Comparison of ENCODE assay signal across 30 mouse cellular contexts in the genomic region with DNA sequence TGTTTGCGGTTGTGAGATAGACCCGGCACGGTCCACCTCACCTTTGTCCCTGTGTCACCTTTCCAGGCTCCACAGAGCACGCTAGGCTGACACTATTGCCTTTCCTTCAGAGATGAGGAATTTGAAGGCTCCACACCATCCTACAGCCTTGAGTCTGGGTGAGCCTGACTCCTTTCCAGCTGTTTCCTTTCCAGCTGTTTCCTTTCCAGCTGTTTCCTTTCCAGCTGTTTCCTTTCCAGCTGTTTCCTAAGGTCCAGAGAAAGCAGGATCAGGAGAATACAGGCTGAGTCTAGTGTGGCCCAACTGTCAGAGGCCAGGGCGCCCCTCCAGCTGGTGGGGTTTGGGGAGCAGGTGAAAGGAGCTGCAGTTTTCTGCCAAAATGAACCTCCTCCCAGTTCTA. TPM values are rescaled to one million over a fixed set of nuclear protein-coding genes. Genes with fewer than 3 reads are reported as not detected.
A peak's percentile ranks its signal among the peaks of the same experiment; 100 is the strongest.
DNase-seq lines count a peak whose midpoint lies in the region; ATAC-seq and TF ChIP-seq lines count a peak whose summit lies in the region.
"Had no signal": no experiment of that assay in that cellular context is flagged by ENCODE, and none has a peak within 500 bp of the region (broad histone marks: within the 10 kb centered on the region; RNA-seq: fewer than 3 reads in every experiment).

No protein-coding gene starts in this region.

- H3K4me3 ChIP-seq in gastrocnemius, adult 2 months: no peak overlapping the region
- no peak overlapping the region for H3K4me3 ChIP-seq in kidney, postnatal 0 days (replicated peaks; ENCODE audit: low read depth, low read length)
- H3K4me3 ChIP-seq in kidney, adult 2 months (ENCODE audit: insufficient read depth, low read depth, low read length): no peak overlapping the region
- no peak overlapping the region for H3K4me3 ChIP-seq in forebrain, embryonic 16.5 days (replicated peaks; ENCODE audit: low read length)
- H3K4me3 ChIP-seq: forebrain, embryonic 10.5 days; hindbrain, embryonic 15.5 days; limb, embryonic 10.5 days; liver, embryonic 15.5 days; lung, embryonic 15.5 days; midbrain, embryonic 12.5 days had no signal

- H3K9me3 ChIP-seq in kidney, postnatal 0 days (replicated peaks; ENCODE audit: low read length): no peaks in the 10 kb centered on the region
- H3K9me3 ChIP-seq in forebrain, embryonic 16.5 days (ENCODE audit: control insufficient read depth, low read length): no peaks in the 10 kb centered on the region
- H3K9me3 ChIP-seq: forebrain, embryonic 10.5 days; hindbrain, embryonic 15.5 days; limb, embryonic 10.5 days; liver, embryonic 15.5 days; lung, embryonic 15.5 days; midbrain, embryonic 12.5 days had no signal

- no peak overlapping the region for H3K4me2 ChIP-seq in kidney, postnatal 0 days (ENCODE audit: low read length)
- no peak overlapping the region for H3K4me2 ChIP-seq in forebrain, embryonic 16.5 days (ENCODE audit: low read length)
- H3K4me2 ChIP-seq: hindbrain, embryonic 15.5 days; liver, embryonic 15.5 days; lung, embryonic 15.5 days; midbrain, embryonic 12.5 days had no signal

- no peaks in the 10 kb centered on the region for H3K36me3 ChIP-seq in kidney, postnatal 0 days (ENCODE audit: insufficient read depth, low read length)
- H3K36me3 ChIP-seq in kidney, adult 2 months (ENCODE audit: control insufficient read depth, insufficient read depth, low read length): no peaks in the 10 kb centered on the region
- no peaks in the 10 kb centered on the region for H3K36me3 ChIP-seq in forebrain, embryonic 16.5 days (ENCODE audit: control insufficient read depth, insufficient read depth)
- H3K36me3 ChIP-seq: forebrain, embryonic 10.5 days; hindbrain, embryonic 15.5 days; limb, embryonic 10.5 days; liver, embryonic 15.5 days; lung, embryonic 15.5 days; midbrain, embryonic 12.5 days had no signal

- peak; percentile 38 for DNase-seq in gastrocnemius, adult 2 months
- no peak for DNase-seq in gastrocnemius, postnatal 36 days
- DNase-seq in kidney, postnatal 0 days (ENCODE audit: low spot score): peak; percentile 15
- DNase-seq in kidney, adult 2 months: no peak
- DNase-seq in NIH3T3 (ENCODE audit: low read depth): peak; percentile 9
- DNase-seq in heart, postnatal 10 days: peak; percentile 60 to 71
- DNase-seq: adrenal gland, adult 2 months; cerebellum, adult 18-20 months; cerebellum, postnatal 14 days; kidney, adult 9 months; liver; right cerebral cortex, postnatal 14 days; spleen, adult 18-20 months had no signal

- no peak for TF ChIP-seq POLR2A in kidney, adult 2 months (IDR thresholded peaks at IDR 0.05; ENCODE audit: low read depth, low read length)

- no peaks in the 10 kb centered on the region for H3K4me1 ChIP-seq in kidney, postnatal 0 days (replicated peaks; ENCODE audit: insufficient read depth, low read length)
- no peaks in the 10 kb centered on the region for H3K4me1 ChIP-seq in kidney, adult 2 months (ENCODE audit: control insufficient read depth, insufficient read depth, low read length)
- peaks cover 3% of the 10 kb centered on the region; the same call in 1 of the 2 replicates for H3K4me1 ChIP-seq in forebrain, embryonic 16.5 days (replicated peaks; ENCODE audit: control insufficient read depth, insufficient read depth, low read length)
- H3K4me1 ChIP-seq: limb, embryonic 10.5 days; lung, embryonic 15.5 days; midbrain, embryonic 12.5 days had no signal

- no peak overlapping the region for H3K9ac ChIP-seq in kidney, postnatal 0 days (ENCODE audit: low read depth, low read length)
- H3K9ac ChIP-seq in forebrain, embryonic 16.5 days (replicated peaks; ENCODE audit: low read depth, low read length): no peak overlapping the region
- H3K9ac ChIP-seq: hindbrain, embryonic 15.5 days; liver, embryonic 15.5 days; lung, embryonic 15.5 days; midbrain, embryonic 12.5 days had no signal

- 62% methylated on average over 5 of the region's 5 CpGs for WGBS in kidney, postnatal 0 days
- WGBS in kidney, adult 2 months: 67% methylated on average over 5 of the region's 5 CpGs
- WGBS in forebrain, embryonic 16.5 days: 83% methylated on average over 5 of the region's 5 CpGs

- H3K27ac ChIP-seq in gastrocnemius, adult 2 months: no peak overlapping the region
- H3K27ac ChIP-seq in kidney, postnatal 0 days: no peak overlapping the region
- H3K27ac ChIP-seq in kidney, adult 2 months (ENCODE audit: insufficient read depth, low read depth, low read length): no peak overlapping the region
- H3K27ac ChIP-seq in forebrain, embryonic 16.5 days (ENCODE audit: low read length): no peak overlapping the region
- H3K27ac ChIP-seq: forebrain, embryonic 10.5 days; hindbrain, embryonic 15.5 days; limb, embryonic 10.5 days; liver, embryonic 15.5 days; lung, embryonic 15.5 days; midbrain, embryonic 12.5 days had no signal

- intact Hi-C loops in gastrocnemius, adult 2 months (cut with DNase I): no loop called here
- intact Hi-C loops in gastrocnemius, postnatal 36 days (cut with DNase I): no loop called here
- intact Hi-C loops in heart, postnatal 10 days (cut with DNase I): no loop called here

- no peak for ATAC-seq in kidney, postnatal 0 days (replicated peaks; ENCODE audit: low FRiP score, low read depth)
- ATAC-seq in megakaryocyte-erythroid progenitor cell, adult 5-6 weeks (replicated peaks; ENCODE audit: low FRiP score, low TSS enrichment, poor library complexity, severe bottlenecking): no peak
- no peak for ATAC-seq in forebrain, embryonic 16.5 days
- ATAC-seq: CD4-positive, CD25-positive, alpha-beta regulatory T cell, adult 4 months had no signal

- H3K27me3 ChIP-seq in kidney, postnatal 0 days (ENCODE audit: insufficient read depth, low read length): no peaks in the 10 kb centered on the region
- no peaks in the 10 kb centered on the region for H3K27me3 ChIP-seq in kidney, adult 2 months (replicated peaks; ENCODE audit: control insufficient read depth, insufficient read depth, low read length)
- H3K27me3 ChIP-seq in forebrain, embryonic 16.5 days (replicated peaks; ENCODE audit: control insufficient read depth, insufficient read depth, low read length): no peaks in the 10 kb centered on the region
- H3K27me3 ChIP-seq: hindbrain, embryonic 15.5 days; liver, embryonic 15.5 days; lung, embryonic 15.5 days had no signal

- TF ChIP-seq CTCF in gastrocnemius, adult 2 months (IDR thresholded peaks at IDR 0.05): no peak
- no peak for TF ChIP-seq CTCF in kidney, postnatal 0 days (IDR thresholded peaks at IDR 0.05; ENCODE audit: low read depth)
- TF ChIP-seq CTCF in kidney, adult 2 months (conservative IDR thresholded peaks at IDR 0.05; ENCODE audit: insufficient read depth, insufficient read length, low read depth, low read length): no peak

RNA-seq across cellular contexts. Expression of gene Pcsk9, which starts 6.8 kb away (rescaled TPM):
- total RNA-seq in gastrocnemius, adult 2 months (2021): not detected
- total RNA-seq in gastrocnemius, postnatal 36 days (2021): under 1 TPM in 1 of 2 experiments, not detected in 1; 0.08 TPM
- 5.6 and 6.7 TPM in 2 replicates for polyA plus RNA-seq in kidney, postnatal 0 days (2015; fragmentation: Nextera tagmentation; extraction: Ambion mirVana)
- 5.8 and 6.0 TPM in 2 replicates for polyA plus RNA-seq in kidney, adult 2 months (2012; rRNA removed)
- not detected for total RNA-seq in heart, postnatal 10 days (2021)
- not detected in 2 replicates for total RNA-seq in megakaryocyte-erythroid progenitor cell, adult 5-6 weeks (2014; fragmentation: Nextera tagmentation)
- not detected in 2 replicates for total RNA-seq in megakaryocyte-erythroid progenitor cell, adult 5-6 weeks (2017)
- polyA plus RNA-seq in forebrain, embryonic 16.5 days (2015; fragmentation: Nextera tagmentation; extraction: Ambion mirVana): 0.77 and 0.99 TPM in 2 replicates
- total RNA-seq: monocyte, adult 5-6 weeks had no signal
- polyA plus RNA-seq: CD4-positive, CD25-positive, alpha-beta regulatory T cell, adult 4 months had no signal

RNA-seq across cellular contexts. Expression of gene Bsnd, which starts 21.2 kb away (rescaled TPM):
- total RNA-seq in gastrocnemius, adult 2 months (2021): not detected
- total RNA-seq in gastrocnemius, postnatal 36 days (2021): not detected
- polyA plus RNA-seq in kidney, postnatal 0 days (2015; fragmentation: Nextera tagmentation; extraction: Ambion mirVana): 40.1 and 40.6 TPM in 2 replicates
- polyA plus RNA-seq in kidney, adult 2 months (2012; rRNA removed): 73.6 and 78.1 TPM in 2 replicates
- total RNA-seq in heart, postnatal 10 days (2021): not detected
- total RNA-seq in megakaryocyte-erythroid progenitor cell, adult 5-6 weeks (2014; fragmentation: Nextera tagmentation): not detected in 2 replicates
- not detected in 2 replicates for total RNA-seq in megakaryocyte-erythroid progenitor cell, adult 5-6 weeks (2017)
- polyA plus RNA-seq in forebrain, embryonic 16.5 days (2015; fragmentation: Nextera tagmentation; extraction: Ambion mirVana): not detected in 2 replicates
- total RNA-seq: adrenal gland, adult 2 months; layer of hippocampus, adult 18-20 months; left cerebral cortex, adult 8-10 months; megakaryocyte progenitor cell, adult 5-6 weeks; monocyte, adult 5-6 weeks had no signal
- polyA plus RNA-seq: CD4-positive, CD25-positive, alpha-beta regulatory T cell, adult 4 months; embryonic facial prominence, embryonic 11.5 days; forebrain, embryonic 10.5 days; heart, postnatal 0 days; intestine, embryonic 14.5 days; limb, embryonic 10.5 days; liver, embryonic 15.5 days; lung, embryonic 15.5 days; midbrain, embryonic 12.5 days; neural tube, embryonic 11.5 days had no signal

Comparison
In these comparisons a context has a peak if more than half of its experiments do, and no peak if none do; other contexts are left out.
1. DNase-seq: peak in gastrocnemius, adult 2 months (single experiment), kidney, postnatal 0 days (single experiment), NIH3T3 (single experiment) and heart, postnatal 10 days (2 of 2); none in gastrocnemius, postnatal 36 days (0 of 2) and kidney, adult 2 months (single experiment).